Mouse (Mus musculus) liver, embryonic 11.5 days (tissue): ENCODE results near the gene Sim2. TPM values are rescaled to one million over a fixed set of nuclear protein-coding genes. Genes with fewer than 3 reads are reported as not detected.

Experiments
- ATAC-seq: fragments of 200-750 bp; cut with Nextera tagmentation; replicated peaks from 2 replicates; pipeline ENCODE4 v1.8.0; 2017; ENCODE audit warnings: moderate number of reproducible peaks, mild to moderate bottlenecking, moderate TSS enrichment, moderate library complexity; ENCODE audit not compliant: low FRiP score
- DNase-seq: peaks from one replicate; pipeline ENCODE4 v3.0.0-alpha.2; 2017; ENCODE audit warnings: low spot score
- H3K27ac ChIP-seq: fragments of 300-500 bp; sonication (generic); 2 replicates; pipeline ENCODE4 v1.5.1; 2014; ENCODE audit warnings: mild to moderate bottlenecking, low read depth, low read length, control low read depth
- H3K27me3 ChIP-seq: fragments of 300-500 bp; sonication (generic); replicated peaks from 2 replicates; pipeline ENCODE4 v1.6.1; 2014; ENCODE audit warnings: low read length, mixed read lengths; ENCODE audit not compliant: control insufficient read depth, insufficient read depth
- H3K36me3 ChIP-seq: fragments of 300-500 bp; sonication (generic); 2 replicates; pipeline ENCODE4 v1.6.1; 2014; ENCODE audit warnings: mild to moderate bottlenecking, low read length, moderate library complexity, mixed read lengths; ENCODE audit not compliant: control insufficient read depth, insufficient read depth
- H3K4me1 ChIP-seq: fragments of 300-500 bp; sonication (generic); replicated peaks from 2 replicates; pipeline ENCODE4 v1.6.1; 2014; ENCODE audit warnings: low read length, mixed read lengths; ENCODE audit not compliant: control insufficient read depth, insufficient read depth
- H3K4me2 ChIP-seq: fragments of 300-500 bp; sonication (generic); 2 replicates; pipeline ENCODE4 v1.6.1; 2014; ENCODE audit warnings: mild to moderate bottlenecking, control low read depth, moderate library complexity
- H3K4me3 ChIP-seq: fragments of 300-500 bp; sonication (generic); 2 replicates; pipeline ENCODE4 v1.5.1; 2014; ENCODE audit warnings: low read depth, low read length, control low read depth
- H3K9ac ChIP-seq: fragments of 300-500 bp; sonication (generic); 2 replicates; pipeline ENCODE4 v1.6.1; 2014; ENCODE audit warnings: low read depth, low read length, control low read depth
- H3K9me3 ChIP-seq: fragments of 300-500 bp; sonication (generic); 2 replicates; pipeline ENCODE4 v1.6.1; 2016; ENCODE audit warnings: low read length, inconsistent platforms, mixed read lengths; ENCODE audit not compliant: control insufficient read depth
- WGBS: fragments of 180-500 bp; shearing (Covaris S2); extraction: QIAGEN DNeasy Blood & Tissue Kit; methylation state at CpG from one replicate; pipeline ENCODE4 v1.1.7; 2014; 5-methylcytosine and 5-hydroxymethylcytosine counted together
- polyA plus RNA-seq: library from polyadenylated mRNA; unstranded; fragments of >200 nt; fragmentation: Nextera tagmentation; extraction: Ambion mirVana; gene quantifications from 2 replicates; pipeline ENCODE4 v1.2.1, GENCODE M21; 2014

Gene Sim2
- polyA plus RNA-seq, 1 experiment from 2014 or later, result 0.15 TPM

- Histone ChIP-seq H3K4me2 (no peak overlapping the region), H3K9ac (no peak overlapping the region), H3K4me3 (no peak overlapping the region), H3K36me3 (no peaks in the 10 kb centered on the region), H3K27ac (no peak overlapping the region), H3K27me3 (peaks cover 95% of the 10 kb centered on the region), H3K4me1 (no peaks in the 10 kb centered on the region), H3K9me3 (no peaks in the 10 kb centered on the region)
- 3% methylated on average over 12 of the region's 12 CpGs for WGBS
- DNase-seq (no peak), ATAC-seq (no peak)
These were observed 7.9 kb downstream of the Sim2 start for GRCm38 (mm10) chr16:94092511-94093150.

DNA sequence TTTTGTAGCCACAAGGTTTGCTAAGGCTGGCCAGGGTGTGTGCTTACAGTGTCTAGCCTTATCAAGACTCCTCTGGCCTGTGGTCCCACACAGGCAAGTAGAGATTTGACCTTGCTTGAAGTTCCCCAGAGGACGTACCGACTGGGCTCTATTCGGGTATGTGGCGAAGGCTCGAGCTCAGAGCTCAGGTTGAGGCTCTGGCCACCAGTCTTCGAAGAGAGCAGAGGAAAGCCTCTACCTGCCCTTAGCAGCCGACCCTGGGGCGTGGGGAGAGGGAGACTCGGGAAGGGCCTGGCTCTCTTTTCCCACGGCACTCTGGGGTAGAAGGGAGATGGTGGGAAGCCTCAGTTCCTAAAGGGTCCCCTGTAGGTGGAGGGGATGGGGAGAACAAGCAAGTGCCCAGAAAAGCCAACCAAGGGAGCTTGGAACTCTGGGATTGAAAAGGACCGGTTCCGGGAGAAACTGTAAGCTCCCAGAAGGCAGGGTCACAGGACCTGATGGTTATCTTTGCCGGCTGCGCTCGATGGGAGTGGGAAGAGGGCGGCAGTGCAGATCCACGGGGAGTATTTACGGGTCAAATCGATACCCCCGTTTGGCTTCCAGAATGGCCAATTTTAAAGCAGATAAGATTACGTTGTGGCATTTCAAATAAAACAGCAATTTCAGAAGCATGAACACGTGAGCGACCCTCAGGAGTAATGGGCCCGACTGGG lies 8.6 kb downstream of the Sim2 start:
- no peak overlapping the region for H3K27ac ChIP-seq
- peaks cover 95% of the 10 kb centered on the region for H3K27me3 ChIP-seq
- H3K4me3 ChIP-seq, result no peak overlapping the region
- no peak for ATAC-seq
- no peak overlapping the region for H3K4me2 ChIP-seq
- 3% methylated on average over 24 of the region's 24 CpGs for WGBS
- H3K9ac ChIP-seq, result no peak overlapping the region
- no peaks in the 10 kb centered on the region for H3K4me1 ChIP-seq
- H3K9me3 ChIP-seq, result no peaks in the 10 kb centered on the region
- H3K36me3 ChIP-seq, result no peaks in the 10 kb centered on the region
- DNase-seq, result no peak

GRCm38 (mm10) chr16:94094251-94095108 lies 9.7 kb downstream of the Sim2 start:
- H3K36me3 ChIP-seq, result no peaks in the 10 kb centered on the region
- no peak overlapping the region for H3K4me2 ChIP-seq
- ATAC-seq, result no peak
- H3K4me3 ChIP-seq, result no peak overlapping the region
- no peaks in the 10 kb centered on the region for H3K9me3 ChIP-seq
- WGBS, result 3% methylated on average over 48 of the region's 48 CpGs
- no peak overlapping the region for H3K9ac ChIP-seq
- no peak overlapping the region for H3K27ac ChIP-seq
- peaks cover 87% of the 10 kb centered on the region for H3K27me3 ChIP-seq
- no peak for DNase-seq
- H3K4me1 ChIP-seq, result no peaks in the 10 kb centered on the region

DNA sequence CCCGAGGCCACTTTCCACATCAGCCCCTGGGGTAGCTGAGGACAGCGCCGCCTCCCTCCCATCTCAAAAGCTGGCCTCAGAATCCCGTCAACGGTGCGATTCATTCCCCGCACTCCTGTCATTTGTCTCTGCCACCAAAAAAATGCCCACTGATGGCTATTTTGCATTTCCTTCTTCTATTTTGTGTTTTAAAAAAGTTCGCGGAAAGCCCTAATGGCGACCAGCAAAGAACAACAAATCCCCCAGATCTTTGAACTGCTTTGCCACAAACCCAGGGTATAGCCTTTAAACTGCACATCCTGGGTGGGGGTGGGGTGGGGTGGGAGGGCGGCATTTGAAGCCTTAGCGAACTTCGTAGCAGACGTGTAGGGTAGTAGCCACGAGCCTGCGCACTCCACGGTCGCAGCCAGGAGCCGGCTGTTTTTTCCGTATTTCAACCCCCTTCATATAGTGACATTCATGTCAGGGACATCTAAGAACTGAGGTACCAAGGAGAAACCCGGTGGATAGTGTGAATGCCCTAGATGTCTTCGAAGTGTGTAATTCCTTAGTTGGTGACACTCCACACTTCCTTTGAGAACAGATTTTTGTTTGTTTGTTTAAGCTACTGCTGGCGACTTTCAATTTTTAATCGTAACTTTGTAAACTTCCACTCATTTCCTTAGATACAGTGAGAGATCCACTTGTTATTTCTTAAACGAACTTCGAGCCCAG lies 10.5 kb downstream of the Sim2 start:
- Histone ChIP-seq H3K36me3 (no peaks in the 10 kb centered on the region), H3K9me3 (no peaks in the 10 kb centered on the region), H3K9ac (no peak overlapping the region), H3K27me3 (peaks cover 86% of the 10 kb centered on the region), H3K4me2 (no peak overlapping the region), H3K27ac (no peak overlapping the region), H3K4me1 (no peaks in the 10 kb centered on the region), H3K4me3 (no peak overlapping the region)
- ATAC-seq (no peak), DNase-seq (no peak)
- 1% methylated on average over 26 of the region's 26 CpGs for WGBS

DNA sequence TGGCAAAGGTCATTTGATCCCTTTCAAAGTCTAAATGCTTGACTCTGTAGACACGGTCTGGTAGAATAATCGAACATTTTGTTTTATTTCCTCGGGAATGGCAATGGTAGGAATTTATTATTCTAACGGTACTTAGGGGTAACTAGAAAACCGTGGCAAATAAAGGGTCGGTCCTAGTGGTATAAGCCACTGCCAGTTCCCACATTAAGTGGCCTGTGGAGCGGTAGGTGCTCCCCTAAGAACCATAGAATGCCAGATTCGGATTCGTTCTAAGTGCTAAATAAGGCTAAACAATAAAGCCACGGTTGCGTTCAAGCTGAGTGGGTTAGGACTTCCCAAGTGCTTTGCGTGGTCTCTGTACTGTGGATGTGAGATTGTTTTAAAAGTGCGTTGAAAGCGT lies 11.7 kb downstream of the Sim2 start:
- no peak overlapping the region for H3K27ac ChIP-seq
- ATAC-seq (no peak), DNase-seq (no peak)
- no peak overlapping the region for H3K4me2 ChIP-seq
- no peak overlapping the region for H3K9ac ChIP-seq
- 7% methylated on average over 14 of the region's 14 CpGs for WGBS
- no peaks in the 10 kb centered on the region for H3K9me3 ChIP-seq
- H3K27me3 ChIP-seq, result peaks cover 77% of the 10 kb centered on the region
- no peaks in the 10 kb centered on the region for H3K4me1 ChIP-seq
- H3K4me3 ChIP-seq, result no peak overlapping the region
- no peaks in the 10 kb centered on the region for H3K36me3 ChIP-seq

DNA sequence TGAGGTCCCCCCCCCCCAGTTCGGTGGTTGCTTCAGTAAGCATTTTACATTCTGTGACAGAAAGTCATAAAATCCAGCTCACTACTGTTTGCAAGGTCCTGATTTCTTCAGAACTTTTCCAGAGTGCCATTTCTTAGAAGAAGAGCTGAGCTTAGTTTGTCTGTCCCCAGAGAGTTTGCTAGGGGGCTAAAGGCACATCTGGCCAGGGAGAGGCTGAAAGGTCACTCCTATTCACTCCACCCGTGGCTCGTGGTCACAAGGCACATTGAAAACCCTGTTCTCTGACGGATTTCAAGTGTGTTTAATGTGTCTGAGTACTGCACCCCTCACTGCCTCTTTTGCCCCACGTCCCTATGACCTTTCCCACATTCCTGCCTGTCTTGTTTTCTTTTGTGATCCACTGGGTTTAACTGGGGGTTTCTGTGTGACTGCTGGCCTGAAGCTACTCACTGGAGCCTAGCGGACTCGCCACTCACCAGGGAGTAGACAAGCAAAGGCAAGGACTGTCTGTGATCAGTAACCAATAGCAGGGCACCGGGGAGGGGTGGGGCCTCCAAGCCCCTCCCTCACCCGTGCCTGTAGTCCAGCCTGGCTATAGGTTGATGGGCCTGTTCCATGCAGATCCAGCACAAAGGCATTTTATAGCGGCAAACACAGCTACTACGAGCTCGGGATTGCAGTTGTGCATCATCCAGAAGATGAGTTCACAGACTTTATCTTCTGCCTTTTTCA lies 13.2 kb downstream of the Sim2 start:
- no peaks in the 10 kb centered on the region for H3K36me3 ChIP-seq
- WGBS, result 11% methylated on average over 12 of the region's 12 CpGs
- H3K4me2 ChIP-seq, result no peak overlapping the region
- no peaks in the 10 kb centered on the region for H3K4me1 ChIP-seq
- peaks cover 63% of the 10 kb centered on the region for H3K27me3 ChIP-seq
- H3K9ac ChIP-seq, result no peak overlapping the region
- ATAC-seq, result 0 out of 2 replicates have a peak, but pooled peaks have one; percentile 51
- no peaks in the 10 kb centered on the region for H3K9me3 ChIP-seq
- H3K27ac ChIP-seq, result no peak overlapping the region
- no peak overlapping the region for H3K4me3 ChIP-seq
- DNase-seq, result no peak

DNA sequence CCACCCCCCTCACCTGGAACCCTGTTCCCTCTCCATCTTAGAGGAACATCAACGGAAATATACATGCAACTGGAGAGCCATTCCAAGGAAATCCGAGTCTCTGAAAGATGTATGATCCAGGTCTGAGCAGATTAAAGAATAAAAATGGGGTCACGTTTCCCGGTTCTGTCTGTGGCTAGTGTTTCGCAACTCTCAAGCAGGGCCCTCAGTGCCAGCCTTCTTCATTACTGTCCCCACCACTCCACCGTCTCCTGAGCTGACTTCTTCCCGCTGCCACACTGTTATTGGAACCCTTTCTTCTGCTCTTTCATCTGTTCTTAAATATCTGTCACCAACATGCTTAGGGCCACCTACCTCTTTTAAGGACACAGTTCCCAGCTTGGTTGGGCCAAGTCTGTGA lies 28.4 kb downstream of the Sim2 start:
- 68% methylated on average over 7 of the region's 7 CpGs for WGBS
- DNase-seq (no peak), ATAC-seq (no peak)
- no peak overlapping the region for H3K27ac ChIP-seq
- H3K36me3 ChIP-seq, result no peaks in the 10 kb centered on the region
- H3K9me3 ChIP-seq, result no peaks in the 10 kb centered on the region
- no peaks in the 10 kb centered on the region for H3K4me1 ChIP-seq
- H3K9ac ChIP-seq, result no peak overlapping the region
- peaks cover 3% of the 10 kb centered on the region; the same call in 1 of the 2 replicates for H3K27me3 ChIP-seq
- H3K4me2 ChIP-seq, result no peak overlapping the region
- H3K4me3 ChIP-seq, result no peak overlapping the region

GRCm38 (mm10) chr16:94114693-94115092 lies 30.0 kb downstream of the Sim2 start:
- ATAC-seq (no peak), DNase-seq (no peak)
- H3K4me3 ChIP-seq, result no peak overlapping the region
- 59% methylated on average over 9 of the region's 9 CpGs for WGBS
- no peak overlapping the region for H3K27ac ChIP-seq
- peaks cover 5% of the 10 kb centered on the region; the same call in 1 of the 2 replicates for H3K27me3 ChIP-seq
- H3K9me3 ChIP-seq, result no peaks in the 10 kb centered on the region
- no peaks in the 10 kb centered on the region for H3K4me1 ChIP-seq
- no peaks in the 10 kb centered on the region for H3K36me3 ChIP-seq
- no peak overlapping the region for H3K9ac ChIP-seq
- no peak overlapping the region for H3K4me2 ChIP-seq
